Mouse (Mus musculus) CH12.LX (cell line): ENCODE measurements around the gene Dus3l. TPM values are rescaled to one million over a fixed set of nuclear protein-coding genes. Genes with fewer than 3 reads are reported as not detected.
A peak's percentile ranks its signal among the peaks of the same experiment; 100 is the strongest.

ENCODE experiments used
- DNase-seq: peaks from one replicate; pipeline ENCODE4 v3.0.0-alpha.2; 2013; ENCODE audit errors: extremely low read depth
- H3K27ac ChIP-seq: 2 replicates; pipeline ENCODE4 v1.5.1; 2012; ENCODE audit warnings: low read depth, mild to moderate bottlenecking, control low read depth, moderate library complexity; ENCODE audit not compliant: insufficient read depth
- H3K27me3 ChIP-seq: replicated peaks from 2 replicates; pipeline ENCODE3; 2012; ENCODE audit warnings: inconsistent platforms
- H3K36me3 ChIP-seq, 2 experiments: replicated peaks in 1 of 2; 2 replicates each; pipeline versions ENCODE3 to v1.6.1; 2012; ENCODE audit warnings: inconsistent platforms in 1 of 2, low read length in 1 of 2, mild to moderate bottlenecking in 1 of 2, mixed read lengths in 1 of 2, moderate library complexity in 1 of 2; ENCODE audit not compliant: control insufficient read depth in 1 of 2, insufficient read depth in 1 of 2
- H3K4me1 ChIP-seq, 2 experiments: 2 replicates each; pipeline ENCODE4 v1.6.1; 2012; ENCODE audit warnings: inconsistent platforms in 1 of 2, moderate library complexity in 1 of 2; ENCODE audit not compliant: insufficient read depth in 2 of 2, control insufficient read depth in 1 of 2
- H3K4me2 ChIP-seq: 2 replicates; pipeline ENCODE4 v1.6.1; 2012; ENCODE audit warnings: low read depth, mild to moderate bottlenecking, control low read depth; ENCODE audit not compliant: poor library complexity, insufficient read depth, severe bottlenecking
- H3K4me3 ChIP-seq, 3 experiments: fragments of 150-350 bp in 1 of 3; sonication (generic) in 1 of 3; replicated peaks in 1 of 3; 2 replicates each; pipeline versions ENCODE3 to v1.5.1; 2011 to 2012; ENCODE audit warnings: low read depth in 2 of 3, low read length in 2 of 3, mild to moderate bottlenecking in 2 of 3, moderate library complexity in 2 of 3, control low read depth in 1 of 3, improper control_type of control experiment in 1 of 3, inconsistent platforms in 1 of 3, mixed read lengths in 1 of 3; ENCODE audit not compliant: poor library complexity in 1 of 3
- H3K79me2 ChIP-seq: replicated peaks from 2 replicates; pipeline ENCODE4 v1.6.1; 2012; ENCODE audit warnings: mild to moderate bottlenecking, moderate library complexity; ENCODE audit not compliant: control insufficient read depth, poor library complexity, insufficient read depth, severe bottlenecking; ENCODE audit errors: extremely low read depth
- H3K9ac ChIP-seq: 2 replicates; pipeline ENCODE4 v1.6.1; 2012; ENCODE audit warnings: low read depth, mild to moderate bottlenecking, control low read depth, moderate library complexity; ENCODE audit not compliant: insufficient read depth
- H3K9me3 ChIP-seq: replicated peaks from 2 replicates; pipeline ENCODE3; 2012; ENCODE audit warnings: low read length, inconsistent platforms, mixed read lengths
- BHLHE40 ChIP-seq: IDR thresholded peaks from 2 replicates; pipeline ENCODE4 v1.6.1; 2011; ENCODE audit warnings: mild to moderate bottlenecking, low read depth, low read length, improper control_type of control experiment
- CHD1 ChIP-seq: IDR thresholded peaks from 2 replicates; pipeline ENCODE4 v1.6.1; 2012; ENCODE audit warnings: low read depth, low read length, improper control_type of control experiment, inconsistent platforms
- CHD2 ChIP-seq: IDR thresholded peaks from 2 replicates; pipeline ENCODE4 v1.6.1; 2011; ENCODE audit warnings: low read length, improper control_type of control experiment
- CTCF ChIP-seq, 2 experiments: IDR thresholded peaks in 1 of 2; conservative IDR thresholded peaks in 1 of 2; 2 replicates each; pipeline ENCODE4 v1.5.1; 2011 to 2012; ENCODE audit warnings: low read depth in 2 of 2, low read length in 2 of 2, improper control_type of control experiment in 1 of 2, inconsistent platforms in 1 of 2, mild to moderate bottlenecking in 1 of 2, moderate library complexity in 1 of 2
- E2F4 ChIP-seq: IDR thresholded peaks from 2 replicates; pipeline ENCODE4 v1.6.1; 2011; ENCODE audit warnings: low read depth, low read length, improper control_type of control experiment; ENCODE audit not compliant: insufficient replicate concordance
- ELF1 ChIP-seq: IDR thresholded peaks from 2 replicates; pipeline ENCODE4 v1.6.1; 2014; ENCODE audit warnings: low read depth, mild to moderate bottlenecking, inconsistent platforms, low read length, improper control_type of control experiment
- EP300 ChIP-seq: IDR thresholded peaks from 2 replicates; pipeline ENCODE4 v1.6.1; 2011; ENCODE audit warnings: low read length, improper control_type of control experiment
- ETS1 ChIP-seq: conservative IDR thresholded peaks from 2 replicates; pipeline ENCODE4 v1.6.1; 2012; ENCODE audit warnings: low read depth, mild to moderate bottlenecking, inconsistent platforms, low read length, improper control_type of control experiment, moderate library complexity
- GABPA ChIP-seq: IDR thresholded peaks from 2 replicates; pipeline ENCODE4 v1.6.1; 2012; ENCODE audit warnings: low read depth, low read length, improper control_type of control experiment, inconsistent platforms; ENCODE audit not compliant: insufficient replicate concordance
- HCFC1 ChIP-seq: IDR thresholded peaks from 2 replicates; pipeline ENCODE4 v1.6.1; 2012; ENCODE audit warnings: low read depth, mild to moderate bottlenecking, inconsistent platforms, low read length, improper control_type of control experiment
- IRF4 ChIP-seq: IDR thresholded peaks from 2 replicates; pipeline ENCODE4 v1.6.1; 2014; ENCODE audit warnings: low read depth, mild to moderate bottlenecking, inconsistent platforms, low read length, improper control_type of control experiment
- JUN ChIP-seq: IDR thresholded peaks from 2 replicates; pipeline ENCODE4 v1.6.1; 2011; ENCODE audit warnings: low read depth, mild to moderate bottlenecking, low read length, improper control_type of control experiment, moderate library complexity; ENCODE audit not compliant: insufficient read depth
- JUND ChIP-seq: conservative IDR thresholded peaks from 2 replicates; pipeline ENCODE4 v1.6.1; 2011; ENCODE audit warnings: low read depth, low read length, improper control_type of control experiment
- KAT2A ChIP-seq: IDR thresholded peaks from 2 replicates; pipeline ENCODE4 v1.6.1; 2012; ENCODE audit warnings: low read length, improper control_type of control experiment, inconsistent platforms; ENCODE audit not compliant: insufficient replicate concordance
- MAFK ChIP-seq: IDR thresholded peaks from 2 replicates; pipeline ENCODE4 v1.6.1; 2011; ENCODE audit warnings: low read length, improper control_type of control experiment; ENCODE audit not compliant: insufficient replicate concordance
- MAX ChIP-seq: IDR thresholded peaks from 2 replicates; pipeline ENCODE4 v1.6.1; 2011; ENCODE audit warnings: low read length, improper control_type of control experiment
- MAZ ChIP-seq: IDR thresholded peaks from 2 replicates; pipeline ENCODE4 v1.6.1; 2012; ENCODE audit warnings: low read depth, mild to moderate bottlenecking, inconsistent platforms, low read length, improper control_type of control experiment, moderate library complexity
- MEF2A ChIP-seq: IDR thresholded peaks from 2 replicates; pipeline ENCODE4 v1.6.1; 2014; ENCODE audit warnings: low read depth, mild to moderate bottlenecking, inconsistent platforms, low read length, improper control_type of control experiment, borderline replicate concordance
- MYC ChIP-seq: IDR thresholded peaks from 2 replicates; pipeline ENCODE4 v1.6.1; 2011; ENCODE audit warnings: low read depth, mild to moderate bottlenecking, improper control_type of control experiment, low read length
- NELFE ChIP-seq: IDR thresholded peaks from 2 replicates; pipeline ENCODE4 v1.6.1; 2011; ENCODE audit warnings: low read depth, low read length, improper control_type of control experiment
- NRF1 ChIP-seq: IDR thresholded peaks from 2 replicates; pipeline ENCODE4 v1.6.1; 2014; ENCODE audit warnings: low read depth, mild to moderate bottlenecking, inconsistent platforms, low read length, improper control_type of control experiment, moderate library complexity
- PAX5 ChIP-seq: IDR thresholded peaks from 2 replicates; pipeline ENCODE4 v1.6.1; 2012; ENCODE audit warnings: low read length, inconsistent platforms, mixed read lengths
- POLR2A ChIP-seq: IDR thresholded peaks from 2 replicates; pipeline ENCODE4 v1.6.1; 2011; ENCODE audit warnings: low read depth, mild to moderate bottlenecking, improper control_type of control experiment, low read length
- POLR2AphosphoS2 ChIP-seq: IDR thresholded peaks from 2 replicates; pipeline ENCODE4 v1.6.1; 2011; ENCODE audit warnings: low read depth, low read length, improper control_type of control experiment
- RAD21 ChIP-seq: IDR thresholded peaks from 2 replicates; pipeline ENCODE4 v1.6.1; 2011; ENCODE audit warnings: low read depth, mild to moderate bottlenecking, low read length, improper control_type of control experiment, moderate library complexity
- RCOR1 ChIP-seq: conservative IDR thresholded peaks from 2 replicates; pipeline ENCODE4 v1.6.1; 2012; ENCODE audit warnings: low read depth, mild to moderate bottlenecking, inconsistent platforms, low read length, improper control_type of control experiment
- SIN3A ChIP-seq: IDR thresholded peaks from 2 replicates; pipeline ENCODE4 v1.6.1; 2012; ENCODE audit warnings: low read length, improper control_type of control experiment, inconsistent platforms
- SMC3 ChIP-seq: IDR thresholded peaks from 2 replicates; pipeline ENCODE4 v1.6.1; 2011; ENCODE audit warnings: low read depth, low read length, improper control_type of control experiment
- TBP ChIP-seq: conservative IDR thresholded peaks from 2 replicates; pipeline ENCODE4 v1.6.1; 2011; ENCODE audit warnings: low read depth, low read length, improper control_type of control experiment
- TCF12 ChIP-seq: IDR thresholded peaks from 2 replicates; pipeline ENCODE4 v1.6.1; 2014; ENCODE audit warnings: low read depth, mild to moderate bottlenecking, inconsistent platforms, low read length, improper control_type of control experiment
- UBTF ChIP-seq: IDR thresholded peaks from 2 replicates; pipeline ENCODE4 v1.6.1; 2012; ENCODE audit warnings: low read depth, mild to moderate bottlenecking, inconsistent platforms, low read length, improper control_type of control experiment, moderate library complexity
- USF1 ChIP-seq: IDR thresholded peaks from 2 replicates; pipeline ENCODE4 v1.6.1; 2014; ENCODE audit warnings: low read depth, mild to moderate bottlenecking, inconsistent platforms, low read length, improper control_type of control experiment
- USF2 ChIP-seq: conservative IDR thresholded peaks from 2 replicates; pipeline ENCODE4 v1.6.1; 2011; ENCODE audit warnings: low read depth, low read length, improper control_type of control experiment
- ZC3H11A ChIP-seq: IDR thresholded peaks from 2 replicates; pipeline ENCODE4 v1.6.1; 2012; ENCODE audit warnings: low read depth, mild to moderate bottlenecking, inconsistent platforms, low read length, improper control_type of control experiment
- ZKSCAN1 ChIP-seq: IDR thresholded peaks from 2 replicates; pipeline ENCODE4 v1.6.1; 2012; ENCODE audit warnings: low read depth, inconsistent platforms, low read length, improper control_type of control experiment, borderline replicate concordance
- ZMIZ1 ChIP-seq: IDR thresholded peaks from 2 replicates; pipeline ENCODE4 v1.6.1; 2012; ENCODE audit warnings: low read depth, mild to moderate bottlenecking, inconsistent platforms, low read length, improper control_type of control experiment
- ZNF384 ChIP-seq: IDR thresholded peaks from 2 replicates; pipeline ENCODE4 v1.6.1; 2012; ENCODE audit warnings: low read depth, low read length, improper control_type of control experiment, inconsistent platforms
- dilution Hi-C: fragments of 300-500 bp; cut with MboI; formaldehyde crosslinking; loops from 2 replicates; pipeline ENCODE4 v1.14.3; 2020; ENCODE audit warnings: low sequenced_read_pairs; ENCODE audit not compliant: extremely low pct_unique_long_range_greater_than_20kb, extremely low pct_ligation_motif_present
- in situ Hi-C: fragments of 300-500 bp; cut with MboI; formaldehyde crosslinking; loops from 3 replicates; pipeline ENCODE4 v1.14.3; 2019; ENCODE audit warnings: low sequenced_read_pairs, low pct_ligation_motif_present, low pct_unique_long_range_greater_than_20kb, mixed read lengths
- polyA plus RNA-seq: library from polyadenylated mRNA; unstranded; fragments of >175 nt; gene quantifications from 2 replicates; pipeline ENCODE4 v1.2.1, GENCODE M21; 2012; ENCODE audit warnings: low read depth; ENCODE audit not compliant: insufficient read length
- total RNA-seq, 2 experiments: library from RNA; depleted of rRNA; stranded (reverse); fragments of 300-350 nt in 1 of 2; fragments of >200 nt in 1 of 2; gene quantifications; 2 replicates each; pipeline ENCODE4 v1.2.3; 2012 to 2014

Gene Dus3l
- total RNA-seq (2012; rRNA removed): 57.5 and 62.1 TPM in 2 replicates
- 32.0 and 35.8 TPM in 2 replicates for total RNA-seq (2014; rRNA removed)
- 54.3 and 57.7 TPM in 2 replicates for polyA plus RNA-seq

DNA sequence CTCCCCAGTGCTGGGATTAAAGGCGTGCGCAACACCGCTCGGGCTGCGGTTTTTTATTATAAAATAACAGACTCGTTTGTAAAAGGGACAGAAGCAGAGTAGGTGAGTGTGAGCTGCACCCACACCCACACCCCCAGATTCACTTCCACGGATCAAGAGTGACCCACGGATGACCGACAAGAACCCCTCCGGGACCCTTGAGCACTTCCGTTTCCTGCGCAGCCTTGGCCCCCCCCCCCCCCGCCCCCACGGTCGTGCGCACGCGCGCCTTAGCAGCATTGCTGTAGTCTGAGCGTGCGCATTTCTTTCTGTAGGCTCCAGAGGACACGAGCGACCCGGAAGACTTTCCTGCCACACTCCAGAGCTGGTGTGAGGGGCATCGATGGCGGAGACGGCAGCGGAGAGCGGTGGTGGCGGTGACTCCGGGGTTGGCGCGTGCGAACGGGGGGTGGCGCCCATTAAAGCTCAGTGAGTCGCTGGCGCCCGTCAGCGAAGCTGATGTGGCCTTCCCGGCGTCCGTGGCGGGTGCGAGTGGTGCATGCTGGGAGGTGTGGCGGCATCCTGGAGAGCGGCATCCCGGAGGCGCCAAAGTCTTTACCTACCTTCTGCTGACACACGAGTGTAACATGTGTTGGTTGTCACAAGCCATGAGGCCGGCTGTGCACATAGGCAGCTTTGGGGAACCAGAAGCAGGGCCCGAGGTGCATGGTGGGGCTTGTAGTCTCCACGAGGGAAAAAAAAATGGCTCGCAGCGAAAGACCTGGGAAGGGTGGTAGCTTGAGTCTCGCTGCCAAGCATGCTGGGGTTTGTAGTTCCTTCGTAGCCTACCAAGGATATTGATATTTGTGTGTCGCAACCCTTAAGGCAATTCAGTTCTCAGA is at the start of gene Dus3l:
Dus3l (plus strand) TSS at position 284 of the 881 bp plus-strand sequence.
- dilution Hi-C loops: no loop called here
- Histone ChIP-seq H3K4me1 (peaks cover 0 to 27% of the 10 kb centered on the region in 2 experiments; a peak in 2 of 4 replicates), H3K9me3 (no peaks in the 10 kb centered on the region), H3K9ac (peak within 1 kb of the TSS; percentile 73), H3K36me3 (peaks cover 33 to 35% of the 10 kb centered on the region in 2 experiments), H3K79me2 (peaks cover 8% of the 10 kb centered on the region), H3K4me2 (peak within 1 kb of the TSS; percentile 74), H3K4me3 (peak within 1 kb of the TSS; percentile 76 to 92 (median 91)), H3K27me3 (peaks cover 17% of the 10 kb centered on the region), H3K27ac (peak within 1 kb of the TSS; percentile 79)
- peak; percentile 87 for DNase-seq
- in situ Hi-C loops: no loop called here
- TF ChIP-seq KAT2A (peak; percentile 91; the same call in 1 of the 2 replicates), EP300 (no peak), USF1 (no peak), GABPA (peak; percentile 11; the same call in 1 of the 2 replicates), ZMIZ1 (no peak; the same call in 1 of the 2 replicates), NELFE (peak; percentile 70), MAX (peak; percentile 91), JUN (no peak), JUND (no peak), IRF4 (peak; percentile 41), PAX5 (no peak), USF2 (no peak), TCF12 (peak; percentile 55; the same call in 1 of the 2 replicates), ZC3H11A (no peak), HCFC1 (peak; percentile 92), MEF2A (no peak), RCOR1 (0 out of 2 replicates have a peak, but pooled peaks have one; percentile 13), SIN3A (peak; percentile 76), TBP (peak; percentile 22; the same call in 1 of the 2 replicates), ELF1 (peak; percentile 83), MAZ (peak; percentile 58), POLR2A (peak; percentile 87), NRF1 (peak; percentile 84), ZNF384 (peak; percentile 86), ETS1 (no peak), RAD21 (no peak), ZKSCAN1 (no peak), UBTF (no peak), POLR2AphosphoS2 (no peak), MAFK (no peak), BHLHE40 (no peak; the same call in 1 of the 2 replicates), MYC (peak; percentile 90), CHD1 (no peak), SMC3 (no peak), CHD2 (0 out of 2 replicates have a peak, but pooled peaks have one; percentile 59), E2F4 (0 out of 2 replicates have a peak, but pooled peaks have one; percentile 37), CTCF (conservative IDR thresholded peaks at IDR 0.05 in 1 of 2, IDR thresholded peaks at IDR 0.05 in 1 of 2; ENCODE audit: low read depth in 2 of 2, low read length in 2 of 2) (no peak)
